Mouse (Mus musculus): ENCODE measurements around the gene Frzb.
A peak's percentile ranks its signal among the peaks of the same experiment; 100 is the strongest.

Gene Frzb

DNA sequence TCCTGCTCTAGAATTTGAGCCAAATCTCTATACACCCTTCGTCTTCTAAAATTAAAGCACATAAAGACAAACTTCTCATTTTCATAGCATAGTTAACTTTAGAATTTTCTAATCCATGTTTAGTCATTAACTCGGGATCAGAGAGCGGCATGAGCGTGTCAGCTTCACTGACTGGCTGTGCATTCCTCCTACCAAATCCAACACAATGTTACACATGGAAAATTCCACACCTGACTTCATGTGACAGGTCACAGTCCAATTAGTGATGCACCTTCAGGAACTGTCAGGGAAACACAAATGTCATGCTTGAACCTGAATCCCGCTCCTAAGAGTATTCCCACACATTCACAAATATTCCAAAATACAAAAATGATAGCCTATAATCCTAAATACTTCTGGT lies 24.3 kb downstream of the Frzb start:
- no peak for DNase-seq (ENCODE audit: low spot score)

DNA sequence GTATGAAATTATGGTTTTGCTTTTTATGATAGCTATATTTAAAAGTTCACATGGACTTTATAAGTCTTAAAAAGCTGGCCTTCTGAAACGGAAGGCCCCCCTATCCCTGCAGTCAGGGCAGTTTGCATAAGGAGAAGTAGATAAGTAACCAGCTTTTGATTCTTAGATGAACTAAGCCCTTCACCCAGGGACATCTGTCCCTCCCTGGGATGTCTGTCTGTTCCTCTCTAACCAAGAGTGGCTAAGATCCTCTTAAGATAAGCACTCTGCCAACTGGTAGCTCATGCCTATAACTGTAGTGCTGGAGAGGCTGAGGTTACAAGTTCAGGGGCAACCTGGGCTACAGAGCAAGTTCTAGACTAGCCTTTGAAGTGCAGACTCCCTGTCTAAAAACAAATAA lies 25.4 kb downstream of the Frzb start:
- no peak for DNase-seq (ENCODE audit: low spot score)

DNA sequence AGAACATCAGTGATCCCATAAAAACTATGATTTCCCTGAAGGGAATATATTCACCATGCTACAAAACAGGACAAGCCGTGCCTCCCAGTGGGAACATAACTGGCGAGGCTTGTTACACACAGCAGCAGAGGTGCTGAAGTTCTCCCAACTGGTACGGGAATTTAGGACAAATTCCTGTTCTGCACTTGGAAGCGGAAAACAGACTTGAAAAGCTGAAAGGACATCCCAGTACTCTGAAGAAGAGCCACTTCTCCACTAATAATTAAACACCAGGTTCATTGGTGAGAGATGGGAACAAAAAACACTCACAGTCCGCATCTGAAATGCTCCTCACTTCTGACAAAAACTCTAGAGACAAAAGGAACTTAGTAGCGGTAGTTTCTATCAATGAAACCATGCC lies 31.1 kb downstream of the Frzb start:
- no peak for DNase-seq (ENCODE audit: low spot score)

DNA sequence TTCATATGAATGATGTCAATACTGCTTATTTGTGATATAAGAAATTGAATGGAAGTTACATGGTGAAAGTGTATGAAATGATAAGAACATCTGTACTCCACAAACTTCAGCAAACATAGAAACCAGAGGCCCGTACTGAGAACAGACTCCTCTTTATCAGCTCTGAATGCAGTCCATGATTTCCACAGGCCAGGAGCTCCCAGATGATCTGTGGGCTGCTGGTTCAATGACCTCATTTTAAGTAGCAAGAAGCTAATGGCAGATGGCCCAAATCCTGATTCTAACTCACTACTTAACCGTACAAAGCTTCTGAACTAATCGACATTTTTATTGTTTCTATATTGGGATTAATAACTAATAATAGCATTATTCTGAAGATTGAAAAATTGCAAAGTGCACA lies 33.0 kb downstream of the Frzb start:
- no peak for DNase-seq (ENCODE audit: low spot score)

DNA sequence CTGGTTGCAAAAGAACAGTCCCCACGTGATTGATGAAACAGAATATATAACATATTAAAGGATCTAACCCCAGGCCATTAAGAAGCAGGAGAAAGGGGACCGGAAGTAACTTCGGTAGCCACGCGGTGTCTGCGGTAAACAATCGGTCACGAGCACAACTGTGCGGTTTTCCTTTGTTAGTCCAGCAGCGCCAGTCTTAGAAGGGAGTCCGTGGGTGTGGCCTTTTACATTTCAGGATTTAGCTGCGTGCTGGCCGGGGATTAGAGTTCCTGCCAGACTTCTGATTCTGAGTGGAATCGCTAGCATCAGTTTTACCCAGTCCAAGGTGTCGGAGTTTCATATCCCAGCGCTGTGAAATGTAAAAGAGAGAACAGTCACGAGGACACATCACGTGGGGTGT lies 34.3 kb downstream of the Frzb start:
- no peak for DNase-seq (ENCODE audit: low spot score)

DNA sequence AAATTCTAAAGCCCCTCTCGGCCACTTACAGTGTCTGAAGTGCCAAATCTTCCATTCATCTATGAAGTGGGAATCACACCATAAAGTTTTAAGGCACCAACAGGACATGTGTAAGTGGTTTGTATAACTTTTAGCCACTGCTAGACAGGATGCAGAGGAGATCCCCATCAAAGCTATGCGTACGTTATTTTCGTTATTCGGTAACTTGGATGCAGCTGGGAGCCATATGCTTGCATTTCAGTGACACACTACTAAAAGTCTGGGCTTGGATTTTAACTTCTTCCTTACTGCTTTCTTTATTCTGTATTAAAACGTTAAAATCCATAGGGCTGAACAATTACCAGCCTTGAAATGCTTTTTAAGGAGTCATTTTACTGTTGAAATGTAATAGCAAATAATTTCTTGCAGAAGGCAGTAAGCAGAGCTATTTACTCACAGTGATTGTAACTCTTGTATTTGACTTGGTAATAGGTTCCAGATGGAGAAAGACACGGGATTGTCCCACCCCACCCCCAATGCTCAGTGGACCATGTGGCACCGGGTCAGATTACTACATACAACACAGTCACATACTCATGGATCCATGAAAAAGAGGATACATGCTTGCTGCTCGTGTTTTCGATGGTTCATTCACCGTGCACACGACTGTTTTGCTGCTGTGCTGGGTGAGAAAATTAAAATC lies 37.4 kb downstream of the Frzb start:
- no peak for DNase-seq (ENCODE audit: low spot score)

DNA sequence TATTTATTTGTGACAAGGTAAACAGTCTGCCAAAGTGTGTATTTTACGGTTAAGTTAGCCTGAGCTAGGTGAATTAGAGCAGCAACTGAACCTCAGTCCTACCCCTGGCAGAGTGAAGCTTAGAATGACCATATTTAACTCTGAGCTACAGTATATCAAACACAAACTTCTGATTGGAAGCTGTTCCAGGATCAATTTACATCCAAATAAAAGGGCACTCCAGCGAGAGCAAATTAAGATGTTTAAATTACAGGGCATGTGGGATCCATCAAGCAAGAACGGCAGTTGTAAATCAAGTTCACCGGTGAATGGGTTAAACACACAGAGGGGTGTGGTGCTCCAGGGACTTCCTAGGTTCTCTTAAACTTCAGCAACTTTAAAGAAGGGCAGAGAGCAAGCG lies 42.7 kb downstream of the Frzb start:
- no peak for DNase-seq (ENCODE audit: low spot score)

DNA sequence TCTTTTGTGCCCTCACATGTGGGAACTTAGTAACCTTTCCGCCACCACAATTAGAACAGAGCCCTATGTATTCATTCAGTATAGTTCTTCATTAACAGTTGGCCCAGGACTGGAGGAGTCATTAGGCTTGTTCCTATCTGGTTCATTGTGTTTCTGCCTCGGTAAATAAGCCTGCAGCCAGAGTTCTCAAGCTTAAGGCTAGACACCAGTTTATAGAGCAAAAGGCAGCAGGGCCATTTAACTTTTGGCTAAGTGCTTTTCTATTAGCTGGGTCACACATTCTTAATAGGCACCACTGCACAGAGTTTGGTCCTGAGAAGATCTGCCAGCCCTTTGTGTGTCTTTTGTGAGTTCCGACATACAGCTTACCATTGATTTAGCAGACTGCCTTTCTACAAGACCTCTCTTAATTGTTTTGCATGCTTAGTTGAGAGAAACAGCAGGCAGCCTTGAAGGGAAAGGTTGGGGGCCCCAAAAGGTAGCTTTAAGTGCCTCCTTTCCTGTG lies 48.8 kb downstream of the Frzb start:
- DNase-seq (ENCODE audit: low spot score): no peak

DNA sequence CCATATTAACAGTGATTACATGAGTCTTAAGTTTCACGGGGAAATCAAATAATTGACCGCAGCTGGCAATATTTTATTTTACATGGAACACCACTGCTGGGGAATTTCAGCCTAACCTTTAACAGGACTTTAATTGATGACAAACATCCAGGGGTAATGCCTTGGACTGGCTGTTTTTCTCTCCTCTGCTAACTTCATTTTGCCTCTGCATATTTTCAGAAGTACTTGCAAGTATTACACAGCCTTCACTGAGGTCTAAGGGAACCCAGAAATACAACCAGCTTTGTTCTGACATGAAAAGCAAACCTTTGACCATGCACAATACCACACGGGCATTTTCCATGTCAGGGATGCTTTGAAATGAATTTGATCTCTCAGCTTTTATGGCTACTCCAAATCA lies 50.6 kb downstream of the Frzb start:
- no peak for DNase-seq (ENCODE audit: low spot score)

DNA sequence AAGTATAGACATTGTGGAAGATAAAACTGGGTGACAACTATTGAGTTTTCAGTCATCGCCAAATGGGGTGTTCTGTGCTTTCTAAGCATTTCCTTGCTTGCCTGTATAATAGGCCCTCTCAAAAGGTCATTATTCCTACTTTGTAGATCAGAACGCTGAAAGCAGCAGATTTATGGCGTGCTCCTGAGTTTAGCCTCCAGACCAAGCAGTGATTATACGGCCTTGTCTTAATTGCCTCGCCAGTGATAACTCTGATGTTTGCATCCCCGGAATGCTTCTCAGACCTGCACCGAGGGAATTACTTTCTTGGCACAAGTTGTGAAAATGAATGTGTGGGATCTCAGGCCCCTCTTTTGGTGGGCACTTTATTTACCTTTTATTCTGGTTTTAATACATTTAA lies 51.4 kb downstream of the Frzb start:
- DNase-seq (ENCODE audit: low spot score): no peak

DNA sequence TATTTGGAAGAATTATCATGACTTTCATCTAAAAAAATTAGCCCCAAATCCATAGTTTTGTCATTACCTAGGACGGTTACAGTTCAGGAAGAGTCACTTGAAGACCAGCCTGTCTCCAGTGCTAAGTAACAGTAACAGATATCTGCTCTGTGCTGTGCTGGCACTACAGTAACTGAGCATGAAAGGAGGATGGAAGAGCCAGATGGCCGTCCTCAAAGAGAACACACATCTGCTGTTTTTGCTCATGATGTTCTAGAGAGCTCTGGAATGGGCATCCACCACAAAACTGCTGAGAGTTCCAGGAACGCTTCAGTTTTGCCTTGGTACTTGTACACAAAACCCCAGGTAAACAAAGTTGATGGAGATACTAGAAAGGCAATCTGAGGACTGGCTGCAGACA lies 59.1 kb downstream of the Frzb start:
- DNase-seq (ENCODE audit: low spot score): peak; percentile 11

DNA sequence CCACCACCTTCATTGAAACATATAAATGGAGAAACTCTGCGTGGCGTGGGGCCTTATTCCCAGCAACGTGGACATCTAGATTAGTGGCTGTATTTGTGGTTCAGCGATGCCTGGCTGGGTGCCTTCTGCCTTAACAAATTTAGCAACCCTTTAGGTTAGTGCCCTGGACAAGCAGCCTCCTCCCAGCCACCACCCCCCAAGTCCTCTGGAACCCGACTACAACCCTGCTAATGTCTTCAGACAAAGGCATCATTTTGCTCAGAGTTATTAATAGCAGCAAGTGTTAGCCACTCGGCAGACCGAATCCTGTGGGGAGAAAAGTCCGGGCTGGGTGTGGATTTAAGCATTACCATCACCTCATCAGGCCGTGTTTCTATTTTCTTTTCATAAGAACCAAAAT lies 59.8 kb downstream of the Frzb start:
- peak; percentile 2 for DNase-seq (ENCODE audit: low spot score)

DNA sequence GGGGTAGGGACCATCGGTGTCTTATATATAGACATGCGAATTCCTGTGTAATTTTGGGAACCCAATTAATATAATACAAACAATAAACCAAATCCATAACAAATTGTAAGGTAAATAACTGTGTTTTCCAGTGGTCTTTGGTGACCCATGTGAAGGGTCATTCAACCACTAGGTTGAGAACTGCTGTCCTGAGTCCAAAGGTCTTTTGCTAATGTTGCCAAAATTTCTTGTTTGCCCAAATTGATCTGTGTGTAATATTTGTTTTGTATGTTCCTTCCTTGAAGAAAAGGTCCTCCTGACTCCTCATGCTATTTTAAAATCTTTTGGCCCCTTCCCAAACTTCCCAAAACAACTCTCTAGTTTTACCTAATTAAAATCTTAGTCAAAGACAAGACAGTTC lies 61.2 kb downstream of the Frzb start:
- no peak for DNase-seq (ENCODE audit: low spot score)

DNA sequence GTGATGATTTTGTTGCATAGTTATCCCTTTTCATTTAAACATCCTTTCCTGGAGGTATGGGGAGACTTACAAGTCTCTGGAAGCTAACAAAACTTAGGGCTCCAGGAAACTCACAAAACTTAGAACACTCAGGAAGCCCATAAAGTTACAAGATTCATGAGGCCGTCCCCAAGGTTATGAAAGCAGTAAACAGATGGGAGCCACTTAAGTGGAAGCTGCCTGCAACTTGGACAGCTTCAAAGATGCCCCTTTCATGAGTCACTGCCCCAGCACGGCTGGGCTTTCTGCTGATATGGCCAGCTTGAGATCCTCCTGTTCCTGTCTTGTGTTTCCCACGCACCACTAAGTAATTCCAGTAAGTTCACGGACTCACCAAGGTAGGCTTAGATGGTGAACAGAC lies 63.0 kb downstream of the Frzb start:
- no peak for DNase-seq (ENCODE audit: low spot score)

DNA sequence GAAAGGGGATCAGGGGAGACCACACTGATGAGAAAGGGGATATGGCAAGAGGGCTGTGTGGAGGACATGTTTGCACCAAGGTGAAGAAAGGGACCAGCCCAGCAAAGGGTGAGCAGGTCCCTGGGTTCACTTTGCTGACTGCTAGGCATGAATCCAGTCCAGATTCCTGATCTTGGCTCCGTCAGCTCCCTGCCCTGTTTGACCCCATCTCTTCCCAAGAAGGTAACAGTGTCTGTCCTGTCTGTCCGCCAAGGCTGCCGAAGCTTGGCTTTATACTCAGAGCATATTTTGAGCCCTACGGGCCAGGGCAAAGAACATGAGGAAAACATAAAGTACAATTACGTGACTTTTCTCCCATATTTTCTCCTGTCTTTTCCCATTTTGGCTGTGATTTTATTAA lies 67.6 kb downstream of the Frzb start:
- no peak for DNase-seq (ENCODE audit: low spot score)

DNA sequence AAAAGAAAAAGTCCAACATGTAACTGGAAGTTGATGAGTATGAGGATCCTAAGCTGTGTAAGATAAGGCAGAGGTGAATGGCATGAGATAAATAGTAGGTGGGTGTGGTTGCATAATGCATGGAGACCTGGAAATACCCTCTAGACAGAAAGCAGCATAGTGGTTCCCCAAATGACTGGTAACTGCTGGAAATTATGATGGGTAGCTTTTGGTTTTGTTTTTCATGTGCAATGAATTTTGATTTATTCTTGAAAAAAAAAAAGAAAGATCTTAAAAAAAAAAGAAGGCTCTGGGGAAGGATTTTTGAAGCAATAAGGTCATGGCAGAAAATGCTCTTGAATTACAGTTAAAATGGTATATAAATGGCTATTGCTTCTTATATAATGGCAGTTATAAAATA lies 72.5 kb downstream of the Frzb start:
- DNase-seq (ENCODE audit: low spot score): no peak

DNA sequence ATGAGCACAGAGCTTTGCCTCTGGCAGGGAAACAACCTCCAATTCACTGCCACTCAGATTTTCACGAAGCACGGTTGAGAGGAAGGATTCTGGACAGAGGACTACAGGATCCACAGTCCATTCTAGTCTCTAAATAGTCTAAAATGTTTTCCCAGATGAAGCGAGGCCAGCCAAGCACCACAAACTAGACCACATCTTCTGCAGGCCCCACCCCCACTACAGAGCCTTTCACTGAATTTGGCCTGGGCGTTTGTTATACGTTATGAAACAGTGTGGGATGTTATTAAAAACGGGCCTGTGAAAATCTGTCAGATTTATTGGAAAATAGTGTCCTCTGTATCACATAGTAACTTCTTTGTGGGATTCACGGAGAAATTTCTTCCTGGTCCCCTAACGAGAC lies 76.0 kb downstream of the Frzb start:
- DNase-seq (ENCODE audit: low spot score): no peak

All from left cerebral cortex, adult 11 months (tissue).